Mouse (Mus musculus): ENCODE measurements around the gene Tfr2.

The Tfr2 gene

GRCm38 (mm10) chr5:137539291-137539801 is 30.3 kb upstream of the Tfr2 start:
- DNase-seq, result no peak

GRCm38 (mm10) chr5:137540991-137541390 is 28.6 kb upstream of the Tfr2 start:
- DNase-seq, result no peak

GRCm38 (mm10) chr5:137541768-137542540 is 27.7 kb upstream of the Tfr2 start:
- DNase-seq, result peak; percentile 1

GRCm38 (mm10) chr5:137544926-137545325 is 24.7 kb upstream of the Tfr2 start:
- peak; percentile 1 for DNase-seq

GRCm38 (mm10) chr5:137545596-137545995 is 24.0 kb upstream of the Tfr2 start:
- peak; percentile 1 for DNase-seq

- DNase-seq, result peak; percentile 1
Observed at GRCm38 (mm10) chr5:137549840-137550239, 19.8 kb upstream of the Tfr2 start.

- peak; percentile 13 for DNase-seq
Observed at GRCm38 (mm10) chr5:137551119-137551518, 18.5 kb upstream of the Tfr2 start.

DNA sequence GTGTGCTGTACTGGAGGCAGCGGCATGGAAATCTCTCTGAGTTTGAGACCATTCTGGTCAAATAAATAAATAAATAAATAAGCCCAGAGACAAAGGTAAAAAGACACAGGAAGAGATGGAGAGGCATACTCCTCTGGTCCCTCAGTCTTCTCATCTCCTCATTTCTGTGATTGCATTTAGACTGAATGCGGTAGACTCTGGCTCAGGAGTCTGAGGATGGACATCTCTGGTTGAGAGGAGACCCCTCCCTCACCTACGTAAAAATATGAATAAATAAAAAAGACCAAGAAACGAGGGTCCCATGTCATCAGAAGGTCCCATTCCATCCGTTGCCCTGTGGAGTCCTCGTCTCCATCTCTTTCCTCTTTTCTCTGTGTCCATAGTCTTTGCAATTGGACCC is 16.6 kb upstream of the Tfr2 start:
- no peak for DNase-seq

DNA sequence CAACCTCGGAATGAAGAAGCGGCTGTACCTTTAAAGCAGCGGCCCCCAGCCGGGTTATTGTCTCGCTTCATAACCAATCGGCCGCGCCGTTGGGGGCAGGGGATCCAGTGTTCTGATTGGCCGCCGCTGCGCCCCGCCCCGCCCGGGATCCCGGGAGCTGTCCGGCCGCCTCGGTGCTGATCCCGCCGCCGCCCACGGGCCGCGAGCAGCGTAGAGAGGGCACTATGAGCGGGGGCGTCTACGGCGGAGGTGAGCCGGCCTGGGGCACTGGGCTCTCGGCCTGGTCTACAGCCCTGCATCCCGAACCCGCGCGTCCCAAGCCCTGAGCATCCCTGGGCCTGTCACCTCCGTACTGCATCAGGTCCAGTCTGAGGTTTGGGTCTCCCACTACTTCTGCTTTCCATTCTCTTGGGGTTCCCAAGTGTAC is 16.2 kb upstream of the Tfr2 start, which contains the start of gene Actl6b:
Gene Actl6b, plus strand, starts transcription at position 107 of the 427 bp plus-strand sequence.
- DNase-seq, result peak; percentile 75

- no peak for DNase-seq
Observed at GRCm38 (mm10) chr5:137553898-137554297, 15.7 kb upstream of the Tfr2 start.

DNA sequence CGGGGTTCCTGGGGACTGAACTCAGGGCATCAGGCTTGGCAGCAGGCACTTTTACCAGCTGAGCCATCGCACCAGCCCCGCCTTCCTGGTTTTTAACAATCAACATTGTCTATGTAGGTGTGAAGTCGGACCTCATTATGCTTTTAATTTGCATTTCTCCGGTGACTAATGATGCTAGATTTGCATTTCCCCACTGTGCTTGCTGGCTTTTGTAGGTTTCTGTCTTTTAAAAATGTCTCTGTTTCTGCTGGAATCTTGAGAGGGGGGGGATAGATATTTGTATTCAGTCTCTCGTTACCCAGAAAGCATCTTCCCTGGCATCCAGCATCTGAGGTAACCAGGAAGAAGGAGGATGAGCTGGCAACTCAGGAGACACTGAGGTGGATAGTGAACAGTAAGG is 8.1 kb upstream of the Tfr2 start:
- no peak for DNase-seq

DNA sequence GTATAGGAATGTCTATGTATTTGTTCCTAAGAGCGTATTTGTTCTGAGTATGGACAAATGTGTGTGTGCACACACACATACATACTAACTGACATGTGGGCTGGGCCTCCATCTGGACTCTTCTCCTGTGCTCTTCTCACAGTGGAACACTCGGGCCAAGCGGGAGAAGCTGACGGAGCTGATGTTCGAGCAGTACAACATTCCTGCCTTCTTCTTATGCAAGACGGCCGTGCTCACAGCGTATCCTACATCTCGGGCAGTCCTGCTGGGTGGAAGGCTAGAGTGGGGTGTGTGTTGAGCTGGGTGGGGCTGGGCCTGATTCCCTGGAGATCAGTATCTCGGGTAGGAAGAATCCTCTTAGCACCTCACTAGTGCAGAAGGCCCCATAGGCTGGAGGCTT is 6.7 kb upstream of the Tfr2 start:
- DNase-seq, result no peak

DNA sequence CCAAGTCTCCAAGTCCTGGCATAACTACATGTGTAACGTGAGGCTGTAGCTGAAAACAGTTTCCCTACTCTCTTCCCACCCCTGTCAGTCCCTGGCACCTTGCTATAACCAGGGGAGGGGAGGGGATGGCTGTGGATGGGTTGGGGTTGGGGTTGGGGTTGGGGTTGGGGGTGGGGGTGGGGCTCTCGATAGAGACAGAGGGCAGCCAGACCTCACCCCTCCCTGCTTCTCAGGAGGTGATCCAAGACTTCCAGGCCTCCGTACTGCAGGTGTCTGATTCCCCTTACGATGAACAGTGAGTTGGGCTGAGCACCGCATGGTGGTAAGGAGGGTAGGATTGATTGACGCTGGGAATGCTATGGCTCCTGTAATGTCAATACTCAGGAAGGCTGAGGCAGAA is 3.9 kb upstream of the Tfr2 start:
- no peak for DNase-seq

GRCm38 (mm10) chr5:137566416-137566815 is 3.2 kb upstream of the Tfr2 start:
- DNase-seq, result no peak

GRCm38 (mm10) chr5:137568223-137568798 is 1.3 kb upstream of the Tfr2 start:
- no peak for DNase-seq

DNA sequence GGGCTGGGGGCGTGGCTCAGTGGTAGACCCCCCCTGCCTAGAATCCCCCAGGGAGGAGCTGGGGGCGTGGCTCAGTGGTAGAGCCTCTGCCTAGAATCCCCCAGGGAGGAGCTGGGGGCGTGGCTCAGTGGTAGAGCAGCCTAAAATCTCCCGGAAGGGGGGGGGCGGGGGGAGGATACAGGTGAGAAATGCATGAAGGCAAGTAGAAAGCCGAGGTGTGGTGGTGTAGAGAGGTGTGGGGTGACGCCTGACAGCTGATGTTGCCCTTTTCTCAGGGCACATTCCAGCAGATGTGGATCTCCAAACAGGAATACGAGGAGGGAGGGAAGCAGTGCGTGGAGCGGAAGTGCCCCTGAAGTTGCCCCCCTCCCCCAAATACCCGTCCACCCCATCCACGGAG is 609 bp upstream of the Tfr2 start:
- no peak for DNase-seq

GRCm38 (mm10) chr5:137570181-137570580 is 541 bp downstream of the Tfr2 start:
- DNase-seq, result peak; percentile 27

DNA sequence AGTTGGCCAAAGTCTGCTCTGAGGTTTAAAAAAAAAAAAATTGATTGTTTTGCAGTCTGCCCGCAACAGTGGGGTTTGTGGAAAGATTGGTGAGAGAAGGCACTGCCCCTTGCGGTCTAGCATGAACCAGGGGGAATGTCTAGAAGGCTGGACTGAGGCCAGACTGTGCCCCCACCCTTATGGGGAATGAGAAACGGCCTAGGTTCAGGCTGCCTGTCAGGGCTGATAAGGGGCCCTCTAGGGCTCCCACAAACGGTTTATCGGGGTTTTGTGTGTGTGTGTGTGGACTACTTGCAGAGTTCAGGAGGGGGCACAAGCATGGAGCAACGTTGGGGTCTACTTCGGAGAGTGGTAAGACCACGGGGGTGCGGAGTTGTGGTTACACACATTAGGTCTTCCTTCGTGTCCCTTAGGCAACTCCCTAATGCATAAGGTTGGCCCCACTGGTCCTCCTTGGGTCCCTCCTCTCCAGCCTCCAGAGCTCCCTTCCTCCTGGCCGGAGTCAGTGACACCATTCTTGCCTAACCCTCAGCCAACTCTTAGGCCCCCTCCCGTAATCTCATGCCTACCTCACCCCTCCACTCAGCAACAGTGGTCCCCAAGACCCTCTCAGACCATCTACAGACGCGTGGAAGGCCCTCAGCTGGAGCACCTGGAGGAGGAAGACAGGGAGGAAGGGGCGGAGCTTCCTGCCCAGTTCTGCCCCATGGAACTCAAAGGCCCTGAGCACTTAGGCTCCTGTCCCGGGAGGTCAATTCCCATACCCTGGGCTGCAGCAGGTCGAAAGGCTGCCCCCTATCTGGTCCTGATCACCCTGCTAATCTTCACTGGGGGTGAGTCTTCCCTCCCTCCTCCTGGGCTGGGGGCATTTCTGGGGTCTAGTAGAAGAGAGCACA is 1.3 kb downstream of the Tfr2 start:
- peak; percentile 90 for DNase-seq

- DNase-seq, result peak; percentile 31
Observed at GRCm38 (mm10) chr5:137574470-137574901, 4.8 kb downstream of the Tfr2 start.

DNA sequence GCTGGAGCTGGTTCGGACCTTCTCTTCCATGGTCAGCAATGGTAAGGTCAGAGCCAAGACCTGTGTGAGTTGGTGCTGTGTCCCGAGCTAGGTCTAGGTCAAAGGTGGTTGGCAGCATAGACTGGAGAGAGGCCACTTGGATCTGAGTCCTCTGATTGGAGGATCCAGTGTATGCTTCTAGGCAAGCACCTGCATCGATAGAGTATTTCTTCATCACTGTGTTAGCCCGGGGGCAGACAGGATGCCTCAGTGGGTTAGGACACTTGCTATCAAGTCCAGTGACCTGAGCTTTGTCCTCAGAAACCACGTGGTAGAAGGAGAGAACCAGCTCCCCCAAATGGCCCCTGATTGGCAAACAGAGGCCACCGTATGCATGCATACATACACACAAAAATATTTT is 10.6 kb downstream of the Tfr2 start:
- DNase-seq, result no peak

- no peak for DNase-seq
Observed at GRCm38 (mm10) chr5:137582702-137583101, 13.1 kb downstream of the Tfr2 start.

GRCm38 (mm10) chr5:137583670-137584169 is 14.1 kb downstream of the Tfr2 start:
- peak; percentile 31 for DNase-seq

GRCm38 (mm10) chr5:137584976-137585375 is 15.3 kb downstream of the Tfr2 start:
- DNase-seq, result peak; percentile 78

All from liver (tissue).